Mouse (Mus musculus): ENCODE results near the gene Hpn.

- TF ChIP-seq CTCF (IDR thresholded peaks at IDR 0.05; ENCODE audit: borderline replicate concordance, control insufficient read depth, extremely low read depth, insufficient read depth, low read length, poor library complexity) (no peak), POLR2A (IDR thresholded peaks at IDR 0.05; ENCODE audit: control insufficient read depth, extremely low read depth, insufficient read depth, low read length, poor library complexity) (no peak)
Measured at GRCm38 (mm10) chr7:31126851-31127724, 12.0 kb upstream of the Hpn start, which contains the start of gene Scn1b.
